ENCODE assay signal across 50 mouse cellular contexts in genomic region chr3:105075796-105076195, GRCm38 (mm10). TPM values are rescaled to one million over a fixed set of nuclear protein-coding genes. Genes with fewer than 3 reads are reported as not detected.
"Had no signal": no experiment of that assay in that cellular context is flagged by ENCODE, and none has a peak within 500 bp of the region (broad histone marks: within the 10 kb centered on the region; RNA-seq: fewer than 3 reads in every experiment).

No protein-coding gene starts in this region.

- H3K4me2 ChIP-seq: heart, embryonic 11.5 days; heart, embryonic 13.5 days; heart, embryonic 15.5 days; hindbrain, embryonic 12.5 days; hindbrain, embryonic 13.5 days; hindbrain, embryonic 14.5 days; hindbrain, embryonic 15.5 days; intestine, embryonic 15.5 days; kidney, embryonic 15.5 days had no signal

- H3K36me3 ChIP-seq: heart, embryonic 10.5 days; heart, embryonic 13.5 days; heart, embryonic 15.5 days; hindbrain, embryonic 10.5 days; hindbrain, embryonic 12.5 days; hindbrain, embryonic 13.5 days; hindbrain, embryonic 15.5 days; intestine, embryonic 15.5 days; kidney, embryonic 15.5 days had no signal

- H3K27me3 ChIP-seq: heart, embryonic 15.5 days; hindbrain, embryonic 13.5 days; hindbrain, embryonic 15.5 days; intestine, embryonic 15.5 days; kidney, embryonic 15.5 days had no signal

- H3K9me3 ChIP-seq: heart, embryonic 10.5 days; heart, embryonic 13.5 days; heart, embryonic 15.5 days; hindbrain, embryonic 10.5 days; hindbrain, embryonic 12.5 days; hindbrain, embryonic 13.5 days; hindbrain, embryonic 15.5 days; intestine, embryonic 15.5 days; kidney, embryonic 15.5 days had no signal

- DNase-seq: heart, postnatal 10 days; heart, postnatal 14 days; heart, postnatal 36 days; heart, postnatal 4 days; kidney, adult 11 months; kidney, adult 18-20 months; kidney, adult 2 months; kidney, adult 8-10 months; kidney, adult 9 months; kidney, postnatal 10 days; kidney, postnatal 14 days; kidney, postnatal 25 days; kidney, postnatal 36 days; kidney, postnatal 4 days; layer of hippocampus, adult 9-11 months; layer of hippocampus, postnatal 36 days had no signal

- ATAC-seq: hindbrain, embryonic 16.5 days; hindbrain, postnatal 0 days; inflammation-experienced regulatory T-cells, adult 6 months; intestine, embryonic 15.5 days; intestine, embryonic 16.5 days; intestine, postnatal 0 days had no signal

- H3K4me1 ChIP-seq: heart, embryonic 15.5 days; hindbrain, embryonic 12.5 days; intestine, embryonic 15.5 days; kidney, embryonic 15.5 days had no signal

- H3K4me3 ChIP-seq: heart, embryonic 10.5 days; heart, embryonic 13.5 days; heart, embryonic 15.5 days; hindbrain, embryonic 10.5 days; hindbrain, embryonic 12.5 days; hindbrain, embryonic 13.5 days; hindbrain, embryonic 15.5 days; intestine, embryonic 15.5 days; kidney, embryonic 15.5 days; layer of hippocampus, adult 2 months had no signal

- H3K27ac ChIP-seq: heart, embryonic 10.5 days; heart, embryonic 13.5 days; heart, embryonic 15.5 days; hindbrain, embryonic 10.5 days; hindbrain, embryonic 12.5 days; hindbrain, embryonic 13.5 days; hindbrain, embryonic 14.5 days; hindbrain, embryonic 15.5 days; hindbrain, postnatal 0 days; intestine, embryonic 15.5 days; kidney, embryonic 15.5 days; kidney, postnatal 0 days; layer of hippocampus, adult 2 months had no signal

- H3K9ac ChIP-seq: heart, embryonic 13.5 days; heart, embryonic 15.5 days; hindbrain, embryonic 12.5 days; hindbrain, embryonic 13.5 days; hindbrain, embryonic 14.5 days; hindbrain, embryonic 15.5 days; intestine, embryonic 15.5 days; kidney, embryonic 15.5 days had no signal

RNA-seq across cellular contexts. Expression of gene 4930564D02Rik, which starts 9.2 kb away (rescaled TPM):
- total RNA-seq: heart, adult 8-10 months; heart, postnatal 10 days; heart, postnatal 14 days; heart, postnatal 25 days; heart, postnatal 36 days; heart, postnatal 4 days; hematopoietic stem cell, adult 5-6 weeks; hindbrain, postnatal 0 days; layer of hippocampus, adult 18-20 months; layer of hippocampus, adult 2 months; layer of hippocampus, adult 8-10 months; layer of hippocampus, postnatal 10 days; layer of hippocampus, postnatal 14 days; layer of hippocampus, postnatal 25 days; layer of hippocampus, postnatal 36 days had no signal
- polyA plus RNA-seq: heart, embryonic 10.5 days; heart, embryonic 11.5 days; heart, embryonic 13.5 days; heart, embryonic 14.5 days; heart, embryonic 15.5 days; heart, embryonic 16.5 days; heart, postnatal 0 days; hindbrain, embryonic 10.5 days; hindbrain, embryonic 11.5 days; hindbrain, embryonic 12.5 days; hindbrain, embryonic 13.5 days; hindbrain, embryonic 14.5 days; hindbrain, embryonic 15.5 days; hindbrain, embryonic 16.5 days; hindbrain, postnatal 0 days; inflammation-experienced regulatory T-cells, adult 6 months; intestine, embryonic 14.5 days; intestine, embryonic 15.5 days; intestine, embryonic 16.5 days; intestine, postnatal 0 days; kidney, adult 2 months; kidney, embryonic 14.5 days; kidney, embryonic 15.5 days; kidney, embryonic 16.5 days; kidney, postnatal 0 days; large intestine, adult 2 months had no signal
